Mouse (Mus musculus): ENCODE results near the gene Pdgfb.

- no peak for TF ChIP-seq EP300 (IDR thresholded peaks at IDR 0.05; ENCODE audit: low read depth)
- no peak for TF ChIP-seq CTCF (IDR thresholded peaks at IDR 0.05; ENCODE audit: low read depth)
Observed at GRCm38 (mm10) chr15:80042152-80042551, 27.4 kb upstream of the Pdgfb start.
